Mouse (Mus musculus) layer of hippocampus, postnatal 36 days (tissue): Measurements from ENCODE around the gene Nat8f2. TPM values are rescaled to one million over a fixed set of nuclear protein-coding genes. Genes with fewer than 3 reads are reported as not detected.

ENCODE experiments used
- DNase-seq, 2 experiments: peaks; one replicate each; pipeline ENCODE4 v3.0.0; 2022
- total RNA-seq, 2 experiments: library from RNA; stranded (reverse); gene quantifications; 2 replicates each; pipeline ENCODE4 v1.2.3; 2021

The Nat8f2 gene
- total RNA-seq, 2 experiments from 2014 or later: 2.4 to 2.8 TPM

DNA sequence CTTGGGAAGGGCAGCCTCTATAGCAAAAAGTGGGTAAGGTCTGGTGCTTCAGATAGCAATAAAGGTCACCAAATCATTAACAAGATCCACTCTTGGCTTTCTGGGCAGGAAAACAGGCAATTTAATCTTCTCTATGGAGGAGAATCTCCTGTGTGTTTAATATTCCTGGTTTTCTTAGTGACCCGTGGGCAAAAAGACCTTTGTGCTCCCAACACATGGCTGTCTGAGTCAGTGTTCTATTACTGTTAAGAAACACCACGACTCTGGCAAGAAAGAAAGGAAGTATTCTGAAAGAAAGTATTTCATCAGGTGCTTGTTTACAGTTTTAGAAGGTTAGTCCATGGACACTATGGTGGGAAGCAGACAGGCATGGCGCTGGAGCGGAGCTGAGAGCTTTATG is 46.7 kb downstream of the Nat8f2 start:
- DNase-seq: no peak

DNA sequence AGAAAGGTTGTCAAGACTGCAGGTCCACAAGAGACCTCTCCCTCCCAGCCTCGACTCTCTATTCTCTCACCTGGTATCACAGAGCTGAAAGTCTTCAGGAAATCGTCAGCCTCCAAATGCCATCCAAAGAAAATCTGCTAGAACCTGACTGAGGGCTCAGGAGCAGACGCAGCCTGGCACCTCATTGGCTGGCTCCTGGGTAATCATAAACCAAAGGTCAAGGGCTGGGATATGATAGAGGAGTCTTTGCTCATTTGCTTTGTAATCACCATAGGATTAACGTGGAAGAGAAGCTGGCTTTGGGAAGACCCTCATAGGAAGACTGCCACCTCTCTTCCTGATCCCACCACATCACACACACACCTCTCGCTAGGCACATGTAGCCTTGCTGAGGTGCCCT is 48.1 kb downstream of the Nat8f2 start, which contains the start of the genes Nat8f6 and Nat8f5:
Nat8f6 (minus strand) TSS at position 118 of the 400 bp plus-strand sequence.
Nat8f5 (minus strand) TSS at position 136 of the 400 bp plus-strand sequence.
- DNase-seq: no peak

DNA sequence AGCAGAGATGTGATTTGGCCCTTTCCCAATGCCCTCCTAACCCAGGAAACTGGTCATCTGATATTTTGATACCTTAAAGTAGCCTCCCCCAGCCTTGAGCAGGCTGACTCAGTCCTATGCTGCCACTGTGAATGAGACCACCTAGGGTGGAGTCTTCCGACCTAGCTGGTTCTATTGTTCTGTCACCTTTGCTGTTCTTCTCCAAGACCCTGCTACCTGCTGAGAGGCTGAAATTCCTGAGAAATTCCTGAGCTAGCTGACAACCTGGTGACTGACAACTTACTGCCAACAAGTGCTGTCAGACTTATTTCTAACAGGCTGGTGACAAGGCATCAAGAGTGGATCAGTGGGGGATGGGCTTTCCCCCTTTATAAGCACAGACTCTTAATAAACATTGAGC is 50.6 kb downstream of the Nat8f2 start:
- DNase-seq: no peak

Other genes starting within 250 kb of the Nat8f2 start
- 1 to 10 TPM; 3.4 to 3.5 TPM for gene Nat8f7, start 156.0 kb downstream of the Nat8f2 start, total RNA-seq
- 1 to 10 TPM; 2.3 to 2.4 TPM for gene Nat8f3, start 103.4 kb downstream of the Nat8f2 start, total RNA-seq
- gene Nat8f6, start 48.2 kb downstream of the Nat8f2 start, total RNA-seq: 1 to 10 TPM; 1.8 to 2.2 TPM
- 1 to 10 TPM; 7.5 to 7.6 TPM for gene Nat8f5, start 48.2 kb downstream of the Nat8f2 start, total RNA-seq
- 1 to 10 TPM; 3.2 to 3.7 TPM for gene Nat8, start 37.1 kb downstream of the Nat8f2 start, total RNA-seq
- gene Nat8f4, start 35.7 kb upstream of the Nat8f2 start, total RNA-seq: 1 to 10 TPM; 6.9 to 8.0 TPM
- gene Tprkb, start 42.7 kb upstream of the Nat8f2 start, total RNA-seq: 10 to 100 TPM; 77.8 to 88.5 TPM
- 10 to 100 TPM; 29.1 to 32.0 TPM for gene Nat8f1, start 46.5 kb upstream of the Nat8f2 start, total RNA-seq
- gene Dusp11, start 92.5 kb upstream of the Nat8f2 start, total RNA-seq: 100 to 1,000 TPM in 1 of 2 experiments, 10 to 100 TPM in 1; 87.0 to 106 TPM
- not detected for gene Figla, start 147.0 kb upstream of the Nat8f2 start, total RNA-seq
- gene Add2, start 159.5 kb upstream of the Nat8f2 start, total RNA-seq: 100 to 1,000 TPM; 262 to 287 TPM